Mouse (Mus musculus): Measurements from ENCODE around the gene Mrps22. TPM values are rescaled to one million over a fixed set of nuclear protein-coding genes. Genes with fewer than 3 reads are reported as not detected.

Mrps22 gene
- polyA plus RNA-seq, 1 experiment from 2014 or later, result 40.8 TPM

- ATAC-seq (ENCODE audit: insufficient read depth), result peak; percentile 99
- Histone ChIP-seq H3K9ac (peak within 1 kb of the TSS; percentile 92), H3K4me2 (peak within 1 kb of the TSS; percentile 88), H3K4me1 (replicated peaks) (peaks cover 25% of the 10 kb centered on the region), H3K27me3 (no peaks in the 10 kb centered on the region; the same call in 1 of the 2 replicates), H3K9me3 (replicated peaks) (no peaks in the 10 kb centered on the region), H3K36me3 (replicated peaks) (peaks cover 7% of the 10 kb centered on the region), H3K4me3 (replicated peaks) (peak within 1 kb of the TSS; percentile 98), H3K27ac (replicated peaks) (peak within 1 kb of the TSS; percentile 95)
- WGBS (ENCODE audit: insufficient replicate concordance), result under 1% methylated on average over 76 of the region's 76 CpGs
These were observed 38.0 kb downstream of the Mrps22 start, which contains the start of gene Copb2 for GRCm38 (mm10) chr9:98563137-98564126. Gene Copb2, plus strand, starts transcription at chr9:98563721.

DNA sequence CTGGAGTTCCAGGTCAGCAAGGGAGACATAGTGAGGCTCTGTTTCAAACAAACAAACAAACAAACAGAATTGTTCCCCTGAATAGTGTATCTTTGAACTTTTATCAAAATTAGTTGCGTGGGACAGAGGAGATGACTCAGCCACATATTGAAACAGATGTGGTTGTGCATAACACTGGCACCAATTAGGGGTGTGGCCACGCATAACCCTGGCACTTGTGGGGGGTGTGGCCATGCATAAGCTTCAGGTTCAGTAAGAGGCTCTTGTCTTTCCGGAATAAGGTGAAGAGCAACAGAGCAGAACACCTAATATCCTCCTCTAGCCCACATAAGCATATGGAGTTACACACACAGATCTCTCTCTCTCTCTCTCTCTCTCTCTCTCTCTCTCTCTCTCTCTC, 57.4 kb downstream of the Mrps22 start:
- Histone ChIP-seq H3K9ac (no peak overlapping the region), H3K4me3 (replicated peaks) (no peak overlapping the region), H3K9me3 (replicated peaks) (no peaks in the 10 kb centered on the region), H3K4me2 (no peak overlapping the region), H3K27ac (replicated peaks) (no peak overlapping the region), H3K36me3 (replicated peaks) (no peaks in the 10 kb centered on the region), H3K27me3 (no peaks in the 10 kb centered on the region), H3K4me1 (replicated peaks) (no peaks in the 10 kb centered on the region)
- WGBS (ENCODE audit: insufficient replicate concordance), result 62% methylated on average over 3 of the region's 3 CpGs
- no peak for ATAC-seq (ENCODE audit: insufficient read depth)

Other genes with a start within 250 kb of the Mrps22 start
- 38.6 and 39.9 TPM in 2 replicates for gene Rbp1, start 178.7 kb downstream of the Mrps22 start, polyA plus RNA-seq (2015; fragmentation: Nextera tagmentation; extraction: Ambion mirVana)
- 14.6 and 36.4 TPM in 2 replicates for gene Rbp2, start 115.5 kb downstream of the Mrps22 start, polyA plus RNA-seq (2015; fragmentation: Nextera tagmentation; extraction: Ambion mirVana)
- gene Copb2, start 37.9 kb downstream of the Mrps22 start, polyA plus RNA-seq (2015; fragmentation: Nextera tagmentation; extraction: Ambion mirVana), result 67.0 and 67.7 TPM in 2 replicates
- gene Prr23a1, start 240.8 kb upstream of the Mrps22 start, polyA plus RNA-seq (2015; fragmentation: Nextera tagmentation; extraction: Ambion mirVana), result not detected in 2 replicates

Data from liver, embryonic 15.5 days (tissue).